Mouse (Mus musculus): ENCODE results near the gene Ifi207. TPM values are rescaled to one million over a fixed set of nuclear protein-coding genes. Genes with fewer than 3 reads are reported as not detected.

Ifi207 gene
- polyA plus RNA-seq (2012; fragmentation: generic; extraction: Trizol): under 1 TPM in 1 of 2 experiments, not detected in 1; 0.61 TPM

DNA sequence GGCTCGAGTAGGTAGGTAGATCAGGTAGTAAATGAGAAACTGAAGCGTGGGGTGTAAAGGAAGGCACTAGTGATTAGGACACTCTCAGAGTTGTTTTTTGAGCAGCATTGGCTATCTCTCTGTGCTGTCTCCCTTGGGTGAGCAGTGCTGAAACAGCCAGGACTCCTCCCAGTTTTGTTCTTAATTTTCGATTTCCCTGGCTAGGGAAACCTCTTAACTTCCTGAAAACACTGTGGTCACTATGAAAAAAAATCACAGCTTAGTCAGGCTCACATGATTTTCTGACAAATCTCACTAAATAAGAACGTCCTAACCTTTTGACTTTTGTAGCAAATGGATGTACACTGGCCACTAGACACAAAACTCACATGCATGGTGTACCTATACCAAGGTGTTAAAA is at the start of gene Ifi207:
Ifi207 (minus strand) TSS at position 92 of the 400 bp plus-strand sequence.

DNA sequence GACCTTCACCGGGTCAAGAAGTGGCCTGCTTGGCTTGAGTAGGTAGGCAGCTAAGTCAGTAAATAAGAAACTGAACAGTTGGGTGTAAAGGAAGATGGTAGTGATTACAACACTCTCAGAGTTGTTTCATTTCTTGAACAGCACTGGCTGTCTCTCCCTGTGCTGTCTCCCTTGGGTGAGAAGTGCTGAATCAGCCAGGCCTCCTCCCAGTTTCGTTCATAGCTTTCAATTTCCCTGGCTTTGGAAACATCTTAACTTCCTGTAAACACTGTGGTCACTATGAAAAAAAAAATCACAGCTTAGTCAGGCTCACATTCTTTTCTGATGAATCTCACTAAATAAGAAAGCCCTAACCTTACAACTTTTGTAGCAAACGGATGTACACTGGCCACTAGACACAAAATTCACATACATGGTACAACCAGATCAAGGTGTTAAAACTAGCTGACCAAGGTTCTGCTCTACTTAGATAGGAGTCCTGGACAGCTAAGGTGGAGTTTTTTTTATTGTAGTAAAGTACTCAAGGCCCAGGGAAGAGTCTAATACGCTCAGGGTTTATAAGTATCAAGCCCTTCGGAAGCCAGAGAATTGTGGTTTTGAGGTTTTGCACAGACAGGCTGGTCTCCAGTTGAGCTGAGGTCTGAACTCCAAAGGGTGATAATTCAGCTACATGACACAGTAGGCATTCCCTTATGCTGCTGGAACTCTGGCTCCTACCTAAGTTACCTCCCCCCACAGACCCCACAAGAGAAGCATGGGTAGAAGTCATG is 25.5 kb upstream of the Ifi207 start, which contains the start of gene Ifi204:
Ifi204 (minus strand) TSS at position 96 of the 770 bp plus-strand sequence.

DNA sequence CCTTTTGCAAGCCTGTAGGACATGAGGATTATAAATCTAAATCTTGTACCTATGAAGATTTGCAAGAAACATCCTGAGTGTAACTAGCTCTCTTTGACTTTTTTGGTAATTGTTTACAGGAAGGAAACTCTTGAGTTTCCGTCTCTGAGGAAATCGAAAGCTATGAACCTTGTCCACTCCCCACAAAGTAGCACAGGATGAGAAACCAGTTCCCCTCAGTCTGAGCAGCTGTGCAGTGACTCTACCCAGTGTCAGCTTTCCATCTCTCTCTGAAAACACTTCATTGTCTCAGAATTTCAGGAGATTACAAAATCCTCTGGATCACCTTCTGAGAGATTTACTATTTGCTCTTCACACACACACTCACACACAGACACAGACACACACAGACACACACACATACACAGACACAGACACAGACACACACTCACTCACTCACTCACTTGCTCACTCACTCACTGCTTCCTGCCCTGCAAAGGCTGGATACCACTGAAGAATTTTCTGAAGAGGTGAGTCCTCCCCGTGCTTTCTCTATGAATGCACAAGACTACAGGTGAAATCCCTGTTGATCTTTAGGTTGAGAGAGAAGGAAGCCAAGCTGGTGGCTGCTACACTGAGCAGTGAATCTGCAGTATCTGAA is 68.0 kb downstream of the Ifi207 start, which contains the start of gene Ifi208:
Ifi208 (plus strand) TSS at position 218 of the 640 bp plus-strand sequence.

Other genes starting within 250 kb of the Ifi207 start
- not detected for gene Ifi214, start 205.8 kb downstream of the Ifi207 start, polyA plus RNA-seq (2012; fragmentation: generic; extraction: Trizol)
- not detected for gene Ifi213, start 142.5 kb downstream of the Ifi207 start, polyA plus RNA-seq (2012; fragmentation: generic; extraction: Trizol)
- not detected for gene Ifi209, start 110.8 kb downstream of the Ifi207 start, polyA plus RNA-seq (2012; fragmentation: generic; extraction: Trizol)
- gene Ifi208, start 68.1 kb downstream of the Ifi207 start, polyA plus RNA-seq (2012; fragmentation: generic; extraction: Trizol): under 1 TPM in 1 of 2 experiments, not detected in 1; 0.05 TPM
- gene Ifi204, start 25.2 kb upstream of the Ifi207 start, polyA plus RNA-seq (2012; fragmentation: generic; extraction: Trizol): 1 to 10 TPM in 1 of 2 experiments, under 1 TPM in 1; 0.60 to 5.7 TPM
- gene Ifi211, start 171.3 kb upstream of the Ifi207 start, polyA plus RNA-seq (2012; fragmentation: generic; extraction: Trizol): 1 to 10 TPM in 1 of 2 experiments, under 1 TPM in 1; 0.08 to 1.6 TPM
- gene Mndal, start 200.7 kb upstream of the Ifi207 start, polyA plus RNA-seq (2012; fragmentation: generic; extraction: Trizol): 1 to 10 TPM in 1 of 2 experiments, under 1 TPM in 1; 0.97 to 4.7 TPM
- gene Ifi203, start 200.9 kb upstream of the Ifi207 start, polyA plus RNA-seq (2012; fragmentation: generic; extraction: Trizol): 1 to 10 TPM in 1 of 2 experiments, under 1 TPM in 1; 0.63 to 7.4 TPM
- gene Ifi202b, start 241.0 kb upstream of the Ifi207 start, polyA plus RNA-seq (2012; fragmentation: generic; extraction: Trizol): 1 to 10 TPM in 1 of 2 experiments, under 1 TPM in 1; 0.32 to 4.0 TPM

Data from C3H10T1/2 (cell line).